Mouse (Mus musculus): ENCODE measurements around the gene Mmp11. TPM values are rescaled to one million over a fixed set of nuclear protein-coding genes. Genes with fewer than 3 reads are reported as not detected.

Gene Mmp11
- polyA plus RNA-seq (2012; rRNA removed) = 5.3 and 7.6 TPM in 2 replicates

- WGBS = 6% methylated on average over 51 of the region's 51 CpGs
- peak; percentile 86 for DNase-seq (ENCODE audit: low read depth, low spot score)
Observed at GRCm38 (mm10) chr10:75935680-75936541, at the start of gene Mmp11. Gene Mmp11, minus strand, starts transcription at chr10:75936496.

DNA sequence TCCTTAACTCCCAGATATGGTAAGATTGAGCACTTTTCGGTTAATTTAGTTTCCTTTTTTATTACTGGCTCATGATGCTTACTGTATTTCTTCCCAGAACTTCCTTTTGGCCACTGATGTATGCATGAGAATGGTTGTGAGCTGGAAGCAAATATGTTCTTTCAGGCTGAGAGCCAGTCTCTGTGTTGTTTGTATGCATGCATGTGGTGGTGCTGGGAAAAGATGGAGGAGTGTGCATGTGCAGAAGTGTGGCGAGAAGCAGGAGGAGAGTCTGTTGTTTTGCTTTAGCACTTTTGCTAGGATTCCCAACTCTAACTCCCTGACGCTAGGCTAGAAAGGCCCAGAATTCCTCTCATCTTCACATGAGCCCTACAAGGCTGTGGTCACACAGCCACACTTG is 43.1 kb upstream of the Mmp11 start:
- DNase-seq (ENCODE audit: low read depth, low spot score) = no peak
- WGBS = 81% methylated on average over 3 of the region's 3 CpGs

DNA sequence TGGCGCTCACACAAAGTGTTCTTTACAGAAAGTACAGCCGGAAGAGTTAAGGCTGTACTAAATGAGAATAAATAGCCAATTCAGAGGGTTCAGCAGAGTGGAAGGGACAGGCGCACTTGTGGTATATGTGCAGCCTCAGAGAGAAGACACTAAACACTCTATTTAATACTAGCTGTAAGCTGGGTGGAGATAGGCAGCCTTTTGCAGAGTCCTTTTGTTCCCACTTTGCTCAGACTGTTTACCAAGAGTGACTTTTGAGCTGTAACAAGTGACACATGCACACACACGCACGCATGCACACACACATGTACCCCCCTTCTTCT is 42.5 kb upstream of the Mmp11 start:
- no peak for DNase-seq (ENCODE audit: low read depth, low spot score)
- WGBS = 76% methylated on average over 5 of the region's 5 CpGs

DNA sequence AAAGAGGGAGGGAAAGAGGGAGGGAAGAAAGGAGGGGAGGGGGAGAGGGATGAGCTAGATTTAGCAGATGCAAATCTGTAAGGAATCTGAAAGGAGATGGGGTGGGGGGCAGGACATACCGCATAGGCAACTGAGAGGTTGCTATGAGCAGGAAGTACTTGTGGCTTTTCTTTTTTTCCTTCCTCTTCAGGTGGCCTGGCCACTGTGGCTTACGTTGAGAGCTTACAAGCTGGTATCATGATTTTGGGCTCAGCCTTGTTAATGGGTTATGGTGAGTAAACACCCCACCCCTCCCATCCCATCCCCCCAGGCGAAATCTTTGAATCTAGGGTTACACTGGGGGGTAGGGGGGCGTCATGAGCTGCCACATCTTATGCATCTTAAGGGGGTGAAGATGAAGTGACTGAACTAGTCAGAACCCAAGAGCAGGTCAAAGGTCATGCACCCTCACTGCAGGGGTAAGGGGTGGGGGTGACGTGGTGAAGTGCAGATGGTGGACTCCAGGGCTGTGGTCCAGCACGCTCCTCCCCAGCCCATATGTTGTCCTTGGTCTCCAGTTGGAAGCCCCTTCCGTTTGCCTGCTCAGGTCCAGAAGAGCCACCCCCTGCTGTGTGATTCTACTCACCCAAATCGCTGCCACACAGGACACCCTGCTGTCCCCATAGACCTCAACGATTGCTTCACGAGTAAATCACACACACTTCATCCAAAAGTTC is 42.0 kb upstream of the Mmp11 start:
- no peak for DNase-seq (ENCODE audit: low read depth, low spot score)
- 44% methylated on average over 10 of the region's 10 CpGs for WGBS

DNA sequence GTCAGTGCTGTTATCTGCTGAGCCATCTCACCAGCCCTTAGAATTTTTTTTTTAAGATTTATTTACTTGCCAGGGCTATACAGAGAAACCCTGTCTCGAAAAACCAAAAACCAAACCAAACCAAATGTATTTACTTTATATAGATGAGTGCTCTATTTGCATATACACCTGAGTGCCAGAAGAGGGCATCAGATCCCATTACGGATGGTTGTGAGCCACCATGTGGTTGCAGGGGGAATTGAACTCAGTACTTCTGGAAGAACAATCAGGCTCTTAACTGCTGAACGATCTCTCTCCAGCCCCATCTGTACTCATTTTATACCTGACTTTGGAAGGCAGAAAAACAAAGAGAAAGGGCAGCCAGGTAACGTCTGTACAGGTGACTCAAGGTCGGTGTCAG is 38.9 kb upstream of the Mmp11 start:
- 53% methylated on average over 5 of the region's 5 CpGs for WGBS
- no peak for DNase-seq (ENCODE audit: low read depth, low spot score)

GRCm38 (mm10) chr10:75973846-75974245 is 37.5 kb upstream of the Mmp11 start:
- WGBS = 88% methylated on average over 10 of the region's 10 CpGs
- no peak for DNase-seq (ENCODE audit: low read depth, low spot score)

- WGBS = 31% methylated on average over 20 of the region's 20 CpGs
- DNase-seq (ENCODE audit: low read depth, low spot score) = no peak
Observed at GRCm38 (mm10) chr10:75954381-75954811, 18.1 kb upstream of the Mmp11 start, which contains the start of gene Gm5134. Gene Gm5134, plus strand, starts transcription at chr10:75954514.

GRCm38 (mm10) chr10:75951424-75952050 is 15.2 kb upstream of the Mmp11 start:
- no peak for DNase-seq (ENCODE audit: low read depth, low spot score)
- 1% methylated on average over 13 of the region's 13 CpGs for WGBS

GRCm38 (mm10) chr10:75950791-75951210 is 14.5 kb upstream of the Mmp11 start:
- WGBS = 14% methylated on average over 23 of the region's 23 CpGs
- no peak for DNase-seq (ENCODE audit: low read depth, low spot score)

GRCm38 (mm10) chr10:75949053-75950045 is 13.1 kb upstream of the Mmp11 start:
- DNase-seq (ENCODE audit: low read depth, low spot score) = no peak
- 75% methylated on average over 22 of the region's 22 CpGs for WGBS

- 79% methylated on average over 5 of the region's 5 CpGs for WGBS
- no peak for DNase-seq (ENCODE audit: low read depth, low spot score)
Observed at GRCm38 (mm10) chr10:75948079-75948478, 11.8 kb upstream of the Mmp11 start.

DNA sequence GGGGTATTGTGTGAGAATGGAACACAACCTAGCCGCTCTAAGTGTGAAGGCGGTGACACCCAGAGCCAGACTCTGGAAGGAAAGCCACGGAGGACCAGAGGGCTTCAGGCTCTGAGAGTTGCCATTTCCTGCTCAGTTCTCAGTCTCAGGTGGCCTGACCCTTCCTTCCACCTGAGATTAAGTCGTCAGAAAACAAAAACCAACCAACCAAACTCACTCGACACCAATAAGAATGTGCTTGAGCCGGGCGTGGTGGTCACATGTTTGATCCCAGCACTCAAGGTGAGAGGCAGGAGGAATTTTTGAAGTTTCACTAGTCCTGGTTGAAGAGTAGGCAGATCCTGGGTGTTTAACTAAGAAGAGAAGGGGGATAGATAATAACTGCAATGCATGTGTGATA is 9.6 kb upstream of the Mmp11 start:
- DNase-seq (ENCODE audit: low read depth, low spot score) = no peak
- 62% methylated on average over 7 of the region's 7 CpGs for WGBS

DNA sequence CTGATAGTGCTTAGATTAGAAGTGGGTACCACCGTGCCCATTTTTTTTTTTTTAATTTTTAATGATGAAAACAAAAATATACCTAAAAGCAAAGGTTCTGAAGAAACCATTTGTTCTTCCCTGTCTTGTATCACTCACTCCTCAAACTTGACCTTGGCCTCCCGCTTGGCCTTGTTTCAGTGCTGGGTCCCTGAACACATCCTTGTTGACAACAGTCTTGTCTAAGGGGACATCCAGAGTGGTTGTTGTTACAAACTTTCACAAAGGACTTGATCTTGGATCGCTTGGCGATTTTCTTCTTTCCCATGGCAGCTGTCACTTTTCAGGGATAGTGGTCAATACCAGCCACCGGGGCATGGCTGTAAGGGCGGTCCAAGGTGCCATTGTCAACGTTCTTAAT is 8.9 kb upstream of the Mmp11 start:
- no peak for DNase-seq (ENCODE audit: low read depth, low spot score)
- WGBS = 92% methylated on average over 7 of the region's 7 CpGs

GRCm38 (mm10) chr10:75944066-75944772 is 7.9 kb upstream of the Mmp11 start:
- 46% methylated on average over 11 of the region's 11 CpGs for WGBS
- DNase-seq (ENCODE audit: low read depth, low spot score) = no peak

DNA sequence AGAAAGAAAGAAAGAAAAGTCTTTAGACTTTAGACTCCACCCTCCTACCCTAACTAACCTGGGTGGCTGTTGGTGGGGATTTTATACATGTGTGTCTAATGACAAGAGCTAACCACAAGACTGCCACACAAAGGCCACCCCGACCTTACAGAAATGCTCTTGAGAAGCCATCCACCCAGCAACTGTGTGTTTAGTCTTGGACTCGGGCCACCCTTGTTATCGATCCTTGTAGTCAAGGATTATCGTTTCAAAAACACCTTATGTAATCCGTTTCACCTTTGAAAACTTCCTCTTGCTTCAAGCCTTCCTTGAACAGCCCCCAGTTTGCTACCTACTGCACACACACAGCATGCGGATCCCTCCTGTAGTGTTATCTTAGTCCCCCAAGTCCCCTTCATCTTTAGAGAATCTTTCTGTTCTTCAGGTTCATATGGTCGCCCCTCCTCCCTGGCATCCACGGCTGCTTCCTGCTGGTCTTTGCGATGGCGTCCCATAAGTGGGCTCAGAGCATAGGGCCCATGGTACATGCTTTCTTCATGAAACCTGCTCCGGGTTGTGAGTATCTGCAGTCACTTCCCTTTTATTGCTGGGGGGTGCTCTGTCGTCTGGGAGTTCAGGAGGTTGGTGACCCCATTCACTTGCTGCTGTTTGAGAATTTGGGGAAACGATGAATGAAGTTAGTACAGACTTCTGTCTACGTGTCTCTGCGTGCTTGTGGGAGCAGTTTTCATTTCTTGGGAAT is 6.6 kb upstream of the Mmp11 start, which contains the start of gene Vpreb3:
Gene Vpreb3 (plus strand): TSS at position 322 of the 742 bp plus-strand sequence.
- WGBS = 75% methylated on average over 15 of the region's 15 CpGs
- DNase-seq (ENCODE audit: low read depth, low spot score) = no peak

DNA sequence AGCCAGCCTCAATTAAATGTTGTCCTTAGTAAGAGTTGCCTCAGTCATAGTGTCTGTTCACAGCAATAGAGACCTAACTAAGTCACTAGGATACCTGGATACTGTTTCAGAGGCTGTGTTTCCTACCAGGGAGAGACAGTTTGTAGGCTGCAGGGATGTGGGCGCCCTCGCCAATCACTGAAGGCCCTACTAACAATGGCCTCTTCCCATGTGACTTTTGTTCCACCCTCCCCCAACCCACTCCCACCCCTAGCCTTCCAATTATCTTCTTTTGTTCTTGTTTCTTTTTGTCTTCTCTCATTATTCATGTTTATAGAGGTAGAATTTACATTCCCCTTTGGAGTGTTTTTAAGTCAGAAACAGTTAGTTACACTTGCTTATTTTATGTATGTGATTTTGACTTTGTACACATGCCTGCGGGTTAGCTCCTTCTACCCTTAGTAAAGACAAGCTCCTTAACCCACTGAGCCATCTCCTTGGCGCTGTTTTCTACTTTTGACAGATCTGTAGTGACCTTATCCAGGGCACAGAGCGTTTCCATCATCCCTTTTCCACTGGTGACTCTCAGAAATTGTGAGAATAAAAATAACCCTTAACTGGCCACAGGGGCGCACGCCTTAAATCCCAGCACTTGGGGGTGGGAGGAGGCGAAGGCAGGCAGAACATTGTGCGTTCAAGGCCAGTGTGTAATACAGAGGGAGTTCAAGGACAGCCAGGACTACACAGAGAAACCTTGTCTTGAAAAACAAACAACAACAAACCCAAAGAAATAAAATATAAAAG is 4.9 kb upstream of the Mmp11 start:
- DNase-seq (ENCODE audit: low read depth, low spot score) = no peak
- WGBS = 82% methylated on average over 9 of the region's 9 CpGs

DNA sequence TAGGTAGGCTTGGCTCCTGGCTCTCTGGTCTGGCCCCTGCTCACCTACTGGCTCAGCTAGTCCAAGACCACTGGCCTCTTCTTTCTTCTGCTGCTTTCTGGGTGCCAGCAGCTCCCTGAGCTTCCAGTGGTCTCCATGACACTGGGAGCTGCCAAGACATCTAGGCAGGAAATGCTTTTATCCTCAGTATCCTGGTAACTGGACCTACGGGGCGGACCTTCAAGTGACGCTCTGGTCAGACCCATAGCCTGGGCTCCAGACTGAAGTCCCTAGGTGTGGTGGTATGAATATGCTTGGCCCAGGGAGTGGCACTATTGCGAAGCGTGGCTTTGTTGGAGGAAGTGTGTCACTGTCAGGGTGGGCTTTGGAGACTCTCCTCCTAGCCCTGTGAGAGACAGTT is 4.2 kb upstream of the Mmp11 start, which contains the start of gene Gm867:
Gene Gm867 (minus strand): TSS at position 153 of the 400 bp plus-strand sequence.
- 84% methylated on average over 5 of the region's 5 CpGs for WGBS

More for the DNA sequence above, 4.2 kb upstream of the Mmp11 start, which contains the start of gene Gm867:
- no peak for DNase-seq (ENCODE audit: low read depth, low spot score)
